In the genomic region with DNA sequence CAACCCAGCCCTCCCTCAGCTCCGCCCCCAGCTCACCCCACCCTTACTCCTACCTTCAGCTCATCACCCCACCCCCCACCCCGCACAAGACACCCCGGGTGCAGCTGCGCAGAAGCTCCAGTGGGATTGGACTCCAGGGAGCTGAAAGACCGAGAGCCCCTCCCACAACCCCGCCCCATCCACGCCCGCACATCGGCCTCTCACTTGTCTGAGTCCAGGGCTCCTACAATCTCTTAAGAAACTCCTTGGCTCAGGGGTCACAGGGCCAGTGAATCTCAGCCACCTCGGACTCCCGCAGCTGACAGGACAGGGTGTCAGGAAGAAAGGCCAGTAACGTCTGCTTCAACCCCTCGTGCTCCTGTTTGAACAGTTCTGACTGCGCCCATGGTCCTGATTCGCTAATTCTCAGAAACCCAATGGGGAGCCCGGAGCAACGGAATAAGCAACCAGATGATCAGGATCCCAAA, we compare ENCODE assay signal across 7 mouse cellular contexts.
DNase-seq lines count a peak whose midpoint lies in the region; ATAC-seq lines count a peak whose summit lies in the region.
"Not testable (repeated sequence)": the region's sequence is repeated elsewhere in the genome, so short reads cannot be mapped to it uniquely, and the experiment has no call there.

No protein-coding gene starts in this region.

- H3K4me3 ChIP-seq in forebrain, embryonic 16.5 days (replicated peaks; ENCODE audit: low read length): peak overlapping the region; percentile 22; the same call in 1 of the 2 replicates
- peak overlapping the region; percentile 18; the same call in 1 of the 2 replicates for H3K4me3 ChIP-seq in hindbrain, embryonic 14.5 days (replicated peaks; ENCODE audit: low read length)
- peak overlapping the region; percentile 8; the same call in 1 of the 2 replicates for H3K4me3 ChIP-seq in lung, embryonic 15.5 days
- not testable (repeated sequence) for H3K4me3 ChIP-seq in neural tube, embryonic 14.5 days (ENCODE audit: low read depth, low read length)

- not testable (repeated sequence) for H3K36me3 ChIP-seq in forebrain, embryonic 16.5 days (ENCODE audit: control insufficient read depth, insufficient read depth); hindbrain, embryonic 14.5 days (replicated peaks; ENCODE audit: control insufficient read depth, insufficient read depth); lung, embryonic 15.5 days; neural tube, embryonic 14.5 days (ENCODE audit: control insufficient read depth, insufficient read depth, low read length)

- peak; percentile 49 for DNase-seq in brain, adult 2 months (ENCODE audit: low read depth, low spot score)
- DNase-seq in embryo, embryonic 10.5 days (ENCODE audit: low spot score): peak; percentile 52
- not testable (repeated sequence) for DNase-seq in hindbrain, embryonic 14.5 days (ENCODE audit: low spot score)
- DNase-seq in kidney, postnatal 4 days: peak; percentile 25 to 37

- H3K4me1 ChIP-seq in forebrain, embryonic 16.5 days (replicated peaks; ENCODE audit: control insufficient read depth, insufficient read depth, low read length); hindbrain, embryonic 14.5 days (replicated peaks; ENCODE audit: control insufficient read depth, insufficient read depth, low read length); lung, embryonic 15.5 days; neural tube, embryonic 14.5 days (ENCODE audit: control insufficient read depth, insufficient read depth, low read length): not testable (repeated sequence)

- peak; percentile 84 for ATAC-seq in forebrain, embryonic 16.5 days
- peak; percentile 83 for ATAC-seq in hindbrain, embryonic 14.5 days (ENCODE audit: low FRiP score)
- ATAC-seq in lung, embryonic 15.5 days (ENCODE audit: borderline replicate concordance, extremely low read depth, low FRiP score, low TSS enrichment): peak; percentile 72
- ATAC-seq in neural tube, embryonic 14.5 days (ENCODE audit: low read depth): peak; percentile 84

- H3K27ac ChIP-seq in forebrain, embryonic 16.5 days (ENCODE audit: low read length); hindbrain, embryonic 14.5 days; lung, embryonic 15.5 days; neural tube, embryonic 14.5 days (ENCODE audit: low read depth, low read length): not testable (repeated sequence)

- not testable (repeated sequence) for H3K9ac ChIP-seq in forebrain, embryonic 16.5 days (replicated peaks; ENCODE audit: low read depth, low read length); hindbrain, embryonic 14.5 days; lung, embryonic 15.5 days; neural tube, embryonic 14.5 days (replicated peaks; ENCODE audit: low read depth, low read length)

- H3K4me2 ChIP-seq in forebrain, embryonic 16.5 days (ENCODE audit: low read length): peak overlapping the region; percentile 36; the same call in 1 of the 2 replicates
- peak overlapping the region; percentile 40 for H3K4me2 ChIP-seq in hindbrain, embryonic 14.5 days (replicated peaks)
- peak overlapping the region; percentile 44 for H3K4me2 ChIP-seq in lung, embryonic 15.5 days
- peak overlapping the region; percentile 9; the same call in 1 of the 2 replicates for H3K4me2 ChIP-seq in neural tube, embryonic 14.5 days (ENCODE audit: low read depth, low read length)

- WGBS in forebrain, embryonic 16.5 days: 4% methylated on average over 17 of the region's 17 CpGs
- 5% methylated on average over 16 of the region's 17 CpGs for WGBS in hindbrain, embryonic 14.5 days
- 5% methylated on average over 17 of the region's 17 CpGs for WGBS in lung, embryonic 15.5 days
- WGBS in neural tube, embryonic 14.5 days: 7% methylated on average over 17 of the region's 17 CpGs

- not testable (repeated sequence) for H3K27me3 ChIP-seq in forebrain, embryonic 16.5 days (replicated peaks; ENCODE audit: control insufficient read depth, insufficient read depth, low read length); hindbrain, embryonic 14.5 days (ENCODE audit: control insufficient read depth, insufficient read depth, low read length); lung, embryonic 15.5 days; neural tube, embryonic 14.5 days (ENCODE audit: control insufficient read depth, insufficient read depth, low read length)

- H3K9me3 ChIP-seq in forebrain, embryonic 16.5 days (ENCODE audit: control insufficient read depth, low read length); hindbrain, embryonic 14.5 days (ENCODE audit: control insufficient read depth, low read length); lung, embryonic 15.5 days; neural tube, embryonic 14.5 days (ENCODE audit: control insufficient read depth, low read length): not testable (repeated sequence)
